Mouse (Mus musculus) stomach, postnatal 0 days (tissue): Measurements from ENCODE around the gene Coro7.

Experiments
- CTCF ChIP-seq: IDR thresholded peaks from 2 replicates; pipeline ENCODE4 v1.5.1; 2016; ENCODE audit warnings: antibody characterized with exemption, low read depth, mild to moderate bottlenecking, moderate library complexity
- EP300 ChIP-seq: optimal IDR thresholded peaks from 2 replicates; pipeline ENCODE3; 2016; ENCODE audit warnings: antibody characterized with exemption

DNA sequence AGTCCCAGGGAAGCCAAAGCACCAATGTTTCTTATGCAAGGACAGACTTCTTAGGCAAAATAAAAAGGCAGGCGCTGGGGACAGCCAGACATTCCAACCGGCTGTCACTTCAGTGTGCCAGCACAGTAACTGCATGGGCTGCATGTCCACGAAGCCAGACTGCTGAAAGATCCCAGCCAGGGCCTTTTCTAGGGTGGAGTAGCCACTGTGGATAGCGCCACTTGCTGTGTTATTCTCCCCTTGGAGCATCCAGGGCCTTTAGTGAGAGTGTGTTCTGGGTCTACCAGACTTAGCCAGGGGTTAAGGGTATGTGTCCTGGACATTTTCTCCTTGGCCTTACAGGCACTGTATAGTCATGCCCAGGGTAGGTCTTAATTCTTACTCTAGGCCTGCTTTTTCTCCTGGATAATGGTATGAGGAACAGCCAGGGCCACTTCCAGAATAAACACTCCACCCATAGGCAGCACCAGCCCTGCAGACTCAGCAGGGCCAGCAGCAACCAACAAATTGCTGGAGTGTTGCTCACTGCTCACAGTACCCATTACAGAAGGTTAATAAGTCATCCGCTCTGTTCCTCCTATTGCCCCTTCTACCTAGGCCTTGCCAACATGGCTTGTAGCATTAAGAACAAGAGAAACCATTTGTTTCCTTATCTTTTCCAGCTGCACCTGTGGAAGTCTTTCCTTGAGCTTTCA is 91.9 kb downstream of the Coro7 start:
- TF ChIP-seq CTCF (no peak), EP300 (no peak)
